Mouse (Mus musculus): ENCODE results near the gene Tcte1.
A peak's percentile ranks its signal among the peaks of the same experiment; 100 is the strongest.

The Tcte1 gene

DNA sequence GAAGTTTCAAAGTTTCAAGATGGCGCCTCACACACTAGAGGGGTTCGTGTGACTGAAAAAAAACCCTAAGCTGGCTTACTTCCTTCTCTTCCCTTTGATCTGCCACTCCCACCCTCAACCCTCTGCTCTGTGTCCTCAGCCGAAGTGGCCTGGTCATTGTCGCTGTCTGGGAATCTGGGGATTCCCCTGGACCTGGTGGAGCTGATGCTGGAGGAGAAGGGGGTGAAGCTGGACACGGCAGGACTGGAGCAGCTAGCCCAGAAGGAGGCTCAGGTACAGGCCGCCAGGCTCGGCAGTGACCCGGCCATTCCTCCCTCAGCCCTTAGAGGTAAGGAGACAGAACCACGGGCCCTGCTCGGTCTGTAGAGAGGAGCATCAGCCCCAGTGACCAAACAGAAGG lies 7.4 kb upstream of the Tcte1 start:
- no peak for DNase-seq

DNA sequence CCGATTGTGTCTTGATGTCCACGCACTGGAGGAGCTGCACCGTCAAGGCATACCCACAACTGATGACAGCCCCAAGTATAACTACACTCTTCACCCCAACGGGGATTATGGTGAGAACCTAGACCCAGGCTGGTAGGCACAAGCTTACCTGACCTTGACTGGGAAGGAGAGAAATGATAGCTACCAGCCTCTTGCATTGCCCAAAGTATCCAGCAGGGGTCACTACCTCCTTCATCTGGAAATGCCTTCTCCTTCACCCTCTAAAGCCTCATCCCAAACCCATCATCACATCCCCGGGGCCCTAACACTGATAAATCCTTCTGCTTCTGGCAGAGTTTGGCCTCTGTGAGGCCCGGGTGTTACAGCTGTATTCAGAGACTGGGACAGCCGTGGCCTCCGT lies 6.7 kb upstream of the Tcte1 start:
- DNase-seq: peak; percentile 34 to 78

DNA sequence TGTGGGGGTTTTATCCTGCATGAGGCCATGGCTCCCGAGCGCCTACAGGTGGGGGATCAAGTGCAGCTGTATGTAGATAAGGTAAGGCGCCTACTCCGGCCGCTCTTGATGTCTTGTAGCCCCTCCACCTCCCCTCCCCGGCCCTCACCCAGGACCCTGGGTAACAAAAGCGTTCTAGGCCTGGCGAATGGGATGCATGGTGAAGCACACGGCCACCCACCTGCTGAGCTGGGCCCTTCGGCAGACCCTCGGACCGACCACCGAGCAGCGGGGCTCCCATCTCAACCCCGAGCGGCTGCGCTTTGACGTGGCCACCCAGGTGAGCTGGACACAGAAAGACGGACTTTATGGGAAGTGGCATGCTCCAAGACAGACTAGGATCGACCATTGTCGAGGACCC lies 6.1 kb upstream of the Tcte1 start:
- DNase-seq: no peak

DNA sequence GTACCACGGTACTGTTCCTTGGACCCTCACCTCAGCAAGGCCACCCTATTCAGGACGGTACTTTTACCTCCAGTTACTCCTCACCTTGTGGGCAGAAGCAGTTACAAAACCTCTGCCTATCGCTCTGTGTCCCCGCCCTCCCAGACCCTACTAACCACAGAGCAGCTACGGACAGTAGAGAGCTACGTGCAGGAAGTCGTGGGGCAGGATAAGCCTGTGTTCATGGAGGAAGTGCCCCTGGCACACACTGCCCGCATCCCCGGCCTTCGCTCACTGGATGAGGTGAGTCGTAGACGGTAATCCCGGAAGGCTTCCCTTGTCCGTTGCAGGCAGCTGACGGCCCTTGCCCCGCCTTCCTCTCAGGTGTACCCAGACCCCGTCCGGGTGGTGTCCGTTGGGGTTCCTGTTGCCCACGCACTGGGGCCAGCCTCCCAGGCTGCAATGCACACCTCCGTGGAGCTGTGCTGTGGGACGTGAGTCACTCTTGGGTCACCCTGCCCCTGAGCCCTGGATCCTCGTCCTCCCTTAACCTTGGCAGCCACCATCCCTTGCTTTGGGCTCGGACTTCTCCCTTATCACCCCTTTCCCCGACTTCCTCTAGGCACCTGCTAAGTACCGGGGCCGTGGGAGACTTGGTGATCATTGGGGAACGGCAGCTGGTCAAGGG lies 5.6 kb upstream of the Tcte1 start:
- DNase-seq: no peak

DNA sequence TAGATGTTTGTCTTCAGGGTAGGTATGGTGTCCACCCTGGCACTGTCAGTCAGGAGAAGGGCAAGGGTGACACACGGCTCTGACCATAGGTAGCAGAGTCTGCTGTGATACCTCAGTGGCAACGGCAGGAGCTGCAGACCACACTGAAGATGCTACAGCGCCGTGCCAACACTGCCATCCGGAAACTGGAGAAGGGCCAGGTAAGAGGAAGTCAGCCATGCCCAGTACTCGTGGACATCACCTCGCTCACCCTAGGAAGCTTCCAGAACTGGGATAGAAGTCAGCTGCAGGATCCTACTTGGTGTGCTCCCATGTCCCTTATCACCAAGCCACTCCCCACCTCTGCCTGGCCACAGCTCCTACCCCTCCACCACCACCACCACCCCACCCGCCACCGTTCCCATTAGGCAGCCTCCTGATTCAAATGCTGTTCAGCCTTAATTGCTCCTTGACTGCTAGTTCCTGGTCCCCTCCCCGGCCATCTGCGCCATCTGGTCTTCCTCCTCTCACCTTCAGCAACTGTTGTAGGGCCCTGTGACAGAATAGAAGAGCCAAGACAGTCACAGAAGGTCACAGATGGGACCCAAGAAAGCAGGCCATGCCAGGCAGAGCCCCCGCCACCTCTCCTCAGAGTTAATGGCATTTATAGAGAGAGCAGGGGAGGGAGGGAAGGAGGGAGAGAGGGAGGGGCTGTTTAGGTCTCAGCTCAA lies 4.3 kb upstream of the Tcte1 start:
- no peak for DNase-seq

DNA sequence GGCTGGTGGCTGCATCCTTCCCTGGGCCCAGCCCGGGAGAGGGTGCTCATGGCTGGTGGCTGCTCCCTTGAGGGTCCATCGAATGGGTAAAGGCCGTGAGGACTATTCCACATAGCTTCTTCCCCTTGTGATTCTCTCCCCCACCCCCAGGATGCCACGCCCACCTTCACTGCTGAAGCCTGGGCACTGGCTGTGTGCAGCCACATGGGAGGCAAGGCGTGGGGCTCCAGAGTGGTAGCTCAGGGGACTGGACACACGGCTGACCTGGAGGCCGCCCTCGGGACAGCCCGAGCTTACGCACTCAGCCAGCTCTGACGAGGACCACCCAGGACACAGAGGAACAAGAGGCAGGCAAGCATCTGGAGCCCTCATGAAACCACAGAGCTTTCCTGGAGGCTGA lies 3.1 kb upstream of the Tcte1 start:
- no peak for DNase-seq

DNA sequence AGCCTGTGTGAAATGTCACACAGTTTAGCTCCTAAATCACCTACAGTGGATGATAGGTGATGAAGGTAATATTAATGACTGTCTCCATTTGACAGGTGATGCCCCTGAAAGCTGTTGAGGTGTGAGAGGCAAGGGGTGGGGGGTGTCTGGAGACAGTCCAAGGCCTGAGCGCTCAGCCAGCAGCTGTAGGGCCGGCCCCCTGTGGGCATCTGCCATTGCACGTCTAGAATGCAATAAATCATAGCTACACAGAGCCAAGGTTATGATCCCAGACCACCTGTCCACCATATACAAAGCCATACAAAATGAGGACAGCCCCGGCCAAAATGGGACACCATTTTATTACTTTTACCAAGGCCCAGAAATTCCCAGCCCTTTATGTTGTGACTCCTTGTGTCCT lies 1.7 kb downstream of the Tcte1 start:
- no peak for DNase-seq

DNA sequence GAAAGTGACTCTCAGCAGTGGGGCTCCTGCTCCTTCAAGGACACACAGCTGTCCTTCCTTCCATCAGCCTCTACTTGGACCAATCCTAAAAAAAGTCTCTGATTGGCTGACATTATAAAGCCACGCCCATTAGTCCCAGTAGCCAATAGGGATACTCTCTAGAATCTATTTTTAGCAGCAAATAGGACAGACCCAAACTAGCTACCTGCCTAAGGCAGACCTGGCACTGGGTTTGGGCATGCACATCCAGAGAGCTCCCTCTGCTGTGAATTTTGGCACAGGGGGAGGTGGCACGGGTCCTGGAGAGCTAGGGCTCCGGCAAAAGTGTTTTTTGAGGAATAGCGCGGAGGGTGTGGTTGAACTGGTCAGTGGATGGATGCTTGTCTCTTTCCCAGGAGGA lies 3.3 kb downstream of the Tcte1 start:
- DNase-seq: no peak

DNA sequence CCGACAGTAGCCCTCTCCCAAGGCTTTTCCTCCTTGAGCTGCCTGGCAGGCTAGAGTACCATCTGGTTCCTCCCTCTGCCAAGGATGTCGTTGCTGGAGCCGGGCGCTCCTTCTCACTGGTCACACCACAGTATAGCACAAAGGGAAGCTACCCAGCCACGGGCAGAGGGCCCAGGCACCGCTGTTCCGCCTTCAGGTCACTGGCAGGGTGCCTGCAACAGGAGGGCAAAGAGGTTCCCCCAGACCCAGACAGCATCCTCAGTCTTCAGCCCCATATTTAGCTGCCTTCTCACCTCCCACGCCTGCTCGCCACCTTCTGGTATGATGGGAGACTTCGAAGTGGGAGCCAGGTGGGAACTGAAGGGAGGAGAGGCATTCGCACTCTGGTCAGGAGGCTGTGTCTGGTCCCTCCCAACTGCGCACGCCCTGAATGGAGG lies 7.1 kb downstream of the Tcte1 start:
- DNase-seq: no peak

DNA sequence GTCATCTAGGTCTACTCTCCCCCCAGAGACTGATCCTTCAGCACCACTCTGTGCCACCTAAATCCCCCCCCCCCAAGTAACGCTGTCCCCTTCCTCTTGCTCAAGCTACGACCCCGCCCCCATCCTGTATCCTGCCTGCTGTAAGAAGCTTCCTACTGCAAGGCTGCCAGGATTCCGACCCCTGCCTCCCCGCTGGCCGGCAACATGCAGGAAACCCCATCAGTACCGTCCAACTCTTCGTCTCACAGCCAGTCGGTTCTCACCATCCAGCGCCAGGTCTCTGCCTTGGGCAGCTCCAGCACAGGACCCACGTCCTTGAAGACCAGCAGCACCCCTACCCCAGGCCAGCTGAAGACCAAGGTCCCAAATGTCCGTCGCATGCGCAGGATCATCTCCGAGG lies 9.7 kb downstream of the Tcte1 start:
- DNase-seq: no peak

DNA sequence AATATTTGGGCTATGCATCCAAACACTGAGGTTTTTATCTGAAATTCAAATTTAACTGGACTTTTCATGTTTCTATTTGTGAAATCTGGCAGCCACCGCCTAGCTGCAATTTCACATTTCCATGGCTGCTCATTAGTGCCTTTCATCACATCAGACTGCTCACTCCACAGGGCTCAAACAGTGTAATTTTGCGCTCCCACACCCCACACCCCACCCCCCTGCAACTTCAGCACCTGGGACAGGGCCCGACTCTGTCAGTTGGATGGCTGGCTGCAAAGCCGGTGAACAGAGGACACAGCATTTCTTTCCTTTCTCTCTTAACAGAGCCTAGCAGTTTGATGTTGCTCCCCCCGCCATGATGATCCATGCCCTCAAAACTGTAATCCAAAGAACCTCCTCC lies 13.0 kb downstream of the Tcte1 start:
- no peak for DNase-seq

DNA sequence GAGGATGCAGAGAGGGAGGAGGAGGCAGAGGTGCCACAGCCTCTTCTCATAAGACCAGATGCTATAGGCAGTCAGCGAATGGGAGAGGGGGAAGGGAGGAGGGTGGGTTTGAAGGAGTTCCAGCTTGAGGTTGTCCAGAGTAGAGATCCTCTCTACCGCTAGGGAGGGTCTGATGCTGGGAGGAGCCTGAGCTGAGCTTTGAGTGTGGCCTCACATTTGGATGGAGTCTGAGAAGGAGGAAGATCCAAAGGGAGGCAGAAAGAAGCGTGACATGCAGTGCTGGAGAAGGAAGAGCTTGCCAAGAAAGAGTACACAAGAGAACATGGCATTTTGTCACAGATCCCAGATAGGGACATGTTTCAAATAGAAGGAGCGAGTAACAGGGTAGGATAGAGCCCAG lies 15.2 kb downstream of the Tcte1 start:
- no peak for DNase-seq

DNA sequence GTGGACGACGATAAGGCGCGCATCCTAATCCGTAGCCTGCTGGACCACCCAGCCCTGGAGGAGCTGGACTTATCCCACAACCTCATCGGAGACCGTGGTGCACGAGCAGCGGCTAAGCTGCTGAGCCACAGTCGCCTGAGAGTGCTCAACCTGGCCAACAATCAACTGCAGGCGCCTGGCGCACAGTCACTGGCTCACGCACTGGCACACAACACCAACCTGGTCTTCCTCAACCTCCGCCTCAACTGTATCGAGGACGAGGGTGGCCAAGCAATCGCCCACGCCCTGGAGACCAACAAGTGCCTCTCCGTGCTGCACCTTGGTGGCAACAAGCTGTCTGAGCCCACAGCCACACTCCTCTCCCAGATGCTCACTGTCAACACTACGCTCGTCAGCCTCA lies 16.4 kb downstream of the Tcte1 start:
- DNase-seq: no peak

DNA sequence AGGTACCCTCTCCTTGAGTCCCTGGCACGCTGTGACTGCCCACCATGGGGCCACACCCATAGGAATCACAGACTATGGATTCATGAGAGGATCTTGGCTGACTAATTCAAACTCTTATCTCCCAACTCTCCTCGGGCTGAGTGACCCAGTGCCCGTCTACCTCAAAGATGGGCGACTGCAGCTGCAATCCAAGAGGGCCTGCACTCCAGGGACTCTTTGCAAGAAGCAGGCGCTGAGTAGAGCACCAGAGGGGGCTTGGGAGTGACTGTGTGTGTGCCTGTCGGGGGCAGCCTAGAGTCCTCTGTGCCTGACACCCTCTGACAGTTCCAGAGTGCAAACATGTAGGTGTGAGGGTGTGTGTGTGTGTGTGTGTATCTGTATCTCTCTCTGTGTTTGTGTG lies 18.9 kb downstream of the Tcte1 start:
- DNase-seq: no peak

DNA sequence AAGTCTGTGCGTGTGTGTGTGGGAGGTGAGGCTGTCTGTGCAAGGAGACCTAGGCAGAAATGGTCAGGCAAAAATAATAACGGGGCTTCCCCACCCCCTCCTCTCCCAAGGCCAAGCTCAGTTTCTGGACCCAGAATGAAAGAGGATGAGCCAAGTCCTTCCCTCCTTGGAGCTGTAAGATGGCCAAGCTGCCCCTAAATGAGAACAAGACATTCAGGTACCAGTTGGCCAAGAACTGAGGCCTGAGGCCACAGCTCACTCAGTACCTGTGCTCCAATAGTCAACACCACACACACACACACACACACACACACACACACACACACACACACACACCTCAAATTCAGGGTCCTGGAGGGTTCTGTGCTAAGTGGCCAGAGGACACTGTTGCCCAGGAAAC lies 19.5 kb downstream of the Tcte1 start:
- no peak for DNase-seq

DNA sequence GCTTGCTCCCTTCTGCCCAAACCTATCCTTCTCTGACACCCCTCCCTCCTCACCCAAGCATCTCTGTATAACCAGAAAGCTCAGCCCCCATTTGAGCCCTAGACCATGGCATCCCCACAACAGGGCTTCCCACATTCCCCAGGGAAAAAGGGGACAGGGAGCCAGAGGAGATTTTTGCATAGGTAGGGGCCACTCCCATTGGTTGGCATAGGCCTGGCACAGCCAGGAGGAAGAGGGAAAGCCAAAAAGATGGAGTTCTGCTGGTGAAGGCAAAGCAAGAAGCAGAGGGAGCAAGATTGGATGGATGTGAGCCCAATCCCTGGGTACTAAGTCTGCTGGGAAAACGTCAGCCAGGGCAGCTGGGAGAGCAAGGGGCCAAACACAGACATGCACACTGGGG lies 19.9 kb downstream of the Tcte1 start:
- no peak for DNase-seq

DNA sequence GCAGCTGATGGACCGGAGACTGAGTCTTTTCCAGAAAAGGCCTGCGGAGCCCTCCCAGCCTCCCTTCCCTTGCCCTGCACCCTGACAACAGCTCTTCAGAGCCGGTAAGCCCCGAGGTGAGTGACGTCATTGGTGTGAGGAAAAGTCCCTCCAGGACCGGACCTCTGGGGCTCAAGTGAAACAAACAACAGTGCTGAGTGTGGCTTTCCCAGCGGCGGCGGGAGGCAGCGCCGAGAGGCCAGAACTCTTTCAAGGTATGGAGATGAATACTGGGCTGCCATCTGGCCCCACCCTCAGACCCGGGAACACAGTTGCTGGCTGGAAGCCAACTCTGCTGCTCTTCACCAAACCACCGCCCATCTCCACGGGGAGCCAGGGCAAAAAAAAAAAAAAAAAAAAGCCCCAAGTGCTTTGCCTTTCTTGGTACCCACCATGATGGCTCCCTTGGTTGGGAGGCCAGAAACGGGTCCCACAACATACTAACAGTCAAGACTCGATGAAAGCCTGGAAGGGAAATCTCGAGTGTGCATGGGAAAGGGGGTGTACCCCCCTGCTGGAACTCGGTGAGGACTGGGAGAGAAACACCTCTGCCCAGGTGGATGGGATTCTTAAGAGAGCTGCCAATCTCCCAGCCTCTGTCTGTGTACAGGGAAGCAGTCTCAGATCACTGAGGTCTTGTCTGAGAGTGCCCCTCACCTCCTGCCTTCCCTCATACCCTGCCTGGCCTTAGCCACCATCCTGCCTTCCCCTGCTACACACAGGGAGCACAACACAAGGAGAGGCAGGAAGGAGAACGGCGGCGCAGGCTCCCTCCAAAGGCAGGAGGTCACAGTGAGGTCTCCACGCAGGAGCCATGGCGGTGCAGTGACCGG lies 21.0 kb downstream of the Tcte1 start:
- DNase-seq: no peak

DNA sequence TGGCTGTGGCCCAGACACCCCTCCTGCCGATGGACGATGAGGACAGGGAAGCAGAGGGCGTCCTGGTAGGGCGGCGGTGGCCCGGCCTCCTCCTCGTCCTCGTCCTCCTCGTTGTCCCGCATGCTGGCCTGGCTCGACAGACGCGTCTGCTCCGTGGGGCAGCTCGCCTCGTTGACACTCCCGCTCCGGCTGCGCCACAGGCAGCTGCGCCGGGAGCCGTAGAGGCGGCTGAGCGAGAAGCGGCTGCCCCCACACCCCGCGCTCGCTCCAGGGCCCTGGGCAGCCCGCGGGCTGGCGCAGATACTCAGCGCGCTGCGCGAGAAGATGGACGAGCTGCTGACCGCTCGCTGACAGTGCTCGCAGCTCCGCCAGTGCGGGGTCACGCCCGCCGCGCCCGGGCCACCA lies 21.6 kb downstream of the Tcte1 start:
- DNase-seq: no peak

DNA sequence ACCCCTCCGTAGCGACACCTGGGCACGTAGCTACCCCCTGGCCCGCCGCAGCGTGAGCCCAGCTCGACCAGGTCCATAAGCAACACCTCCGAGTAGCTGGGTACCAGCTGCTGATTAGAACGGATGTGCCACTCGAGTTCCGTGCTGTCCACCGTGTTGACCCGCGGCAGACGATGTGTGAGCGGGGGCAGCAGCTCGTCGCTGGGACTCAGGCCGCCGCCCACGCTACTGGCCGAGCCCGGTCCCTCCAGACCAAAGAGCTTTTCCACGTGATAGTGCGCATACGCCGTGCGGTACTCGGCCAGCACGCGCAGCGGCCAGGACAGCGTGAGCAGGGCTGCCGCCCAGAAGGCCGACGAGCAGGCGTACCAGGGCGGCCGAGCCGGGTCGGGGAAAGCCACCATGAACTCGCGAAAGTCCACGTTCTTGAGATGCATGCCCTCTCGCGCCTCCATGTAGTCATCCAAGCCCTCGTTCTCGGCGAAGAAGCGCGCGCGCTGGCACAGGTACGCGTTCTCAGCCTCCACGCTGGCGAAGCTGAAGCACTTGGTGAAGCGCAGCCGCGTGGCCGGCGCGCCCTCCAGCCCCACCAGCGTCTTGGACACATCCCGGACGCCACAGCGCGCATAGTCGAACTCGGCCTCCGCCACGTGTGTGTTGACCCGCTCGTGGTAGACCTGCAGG lies 22.2 kb downstream of the Tcte1 start:
- no peak for DNase-seq

DNA sequence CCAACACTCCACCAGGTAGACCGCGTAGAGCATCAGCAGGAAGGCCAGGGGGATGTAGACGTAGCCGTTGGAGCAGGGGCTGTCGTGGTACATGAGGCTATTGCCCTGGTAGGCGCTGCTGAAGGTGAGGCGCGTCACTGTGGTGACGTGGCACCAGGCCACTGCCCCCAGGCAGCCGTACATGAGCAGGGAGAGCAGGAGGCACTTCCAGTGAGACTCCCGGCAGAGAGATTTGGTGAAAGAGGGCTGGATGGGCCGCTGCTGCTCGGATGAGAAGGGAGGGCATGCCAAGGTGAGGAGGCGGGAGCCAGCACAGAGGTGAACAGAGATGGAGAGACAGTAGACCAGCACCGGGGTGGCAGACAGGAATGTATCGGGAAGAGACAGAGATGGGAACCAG lies 23.7 kb downstream of the Tcte1 start:
- DNase-seq: no peak

DNA sequence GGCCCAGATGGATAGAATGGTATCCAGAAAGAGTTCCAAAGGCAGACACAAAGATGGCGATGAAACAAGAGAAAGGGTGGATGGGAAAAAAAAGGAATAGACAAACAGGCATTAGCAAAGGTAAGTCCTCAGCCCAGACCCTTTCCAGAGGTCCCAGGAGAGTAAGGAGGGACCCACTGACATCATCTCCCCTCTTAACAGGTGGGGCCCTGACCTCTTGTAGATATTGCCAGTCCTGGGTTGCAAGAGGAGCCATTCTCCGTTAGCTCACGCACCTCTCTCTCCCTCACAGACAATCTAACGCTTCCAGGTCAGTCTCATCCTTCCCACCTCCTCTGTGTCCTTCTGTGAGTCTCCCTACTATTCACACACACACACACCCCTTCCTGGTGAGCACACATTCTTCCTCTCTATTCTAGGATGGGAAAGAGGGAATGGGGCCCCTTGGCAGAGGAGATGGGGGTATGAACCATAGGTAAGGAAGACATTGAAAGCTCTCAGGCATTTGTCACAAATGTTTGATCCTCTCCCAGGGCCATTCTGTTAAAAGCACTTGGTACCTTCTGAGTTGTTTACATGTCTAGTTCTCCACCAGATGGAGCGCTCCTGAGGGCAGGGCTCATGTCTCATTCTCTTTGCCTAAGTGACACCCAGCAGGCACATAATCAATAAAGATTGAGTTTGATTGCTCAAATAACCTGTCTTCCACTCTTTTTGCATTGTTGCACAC lies 24.4 kb downstream of the Tcte1 start:
- DNase-seq: no peak

Data from spleen, adult 18-20 months (tissue).